Mouse (Mus musculus): ENCODE results near the gene Chd6. TPM values are rescaled to one million over a fixed set of nuclear protein-coding genes. Genes with fewer than 3 reads are reported as not detected.

The Chd6 gene
- total and polyA plus RNA-seq, 3 experiments: 12.2 to 66.8 (median 42.9) TPM

GRCm38 (mm10) chr2:160990339-160991070 is 118.4 kb downstream of the Chd6 start:
- no peak for DNase-seq
- H3K27ac ChIP-seq: peak overlapping the region; percentile 21
- intact Hi-C loops (cut with DNase I): no loop called here
- TF ChIP-seq CTCF (IDR thresholded peaks at IDR 0.05): no peak
- no peak for TF ChIP-seq EP300 (IDR thresholded peaks at IDR 0.05; ENCODE audit: insufficient read depth, low read depth, low read length)
- TF ChIP-seq POLR2A (IDR thresholded peaks at IDR 0.05; ENCODE audit: insufficient read depth, low read depth, low read length): no peak
- peaks cover 18% of the 10 kb centered on the region for H3K36me3 ChIP-seq (ENCODE audit: control insufficient read depth, insufficient read depth, low read length)
- no peak overlapping the region for H3K9ac ChIP-seq (ENCODE audit: low read depth, low read length)
- 38% methylated on average over 6 of the region's 6 CpGs for WGBS
- peaks cover 8% of the 10 kb centered on the region for H3K4me1 ChIP-seq (ENCODE audit: control insufficient read depth, insufficient read depth, low read length)
- H3K4me3 ChIP-seq: no peak overlapping the region
- H3K27me3 ChIP-seq (ENCODE audit: control insufficient read depth, insufficient read depth, low read length): no peaks in the 10 kb centered on the region
- H3K79me2 ChIP-seq (replicated peaks; ENCODE audit: control insufficient read depth, insufficient read depth, low read length): no peaks in the 10 kb centered on the region

GRCm38 (mm10) chr2:160987503-160987902 is 121.4 kb downstream of the Chd6 start:
- Histone ChIP-seq H3K4me1 (ENCODE audit: control insufficient read depth, insufficient read depth, low read length) (peaks cover 8% of the 10 kb centered on the region; the same call in 1 of the 2 replicates), H3K27ac (no peak overlapping the region), H3K36me3 (ENCODE audit: control insufficient read depth, insufficient read depth, low read length) (peaks cover 19% of the 10 kb centered on the region), H3K4me3 (no peak overlapping the region), H3K79me2 (replicated peaks; ENCODE audit: control insufficient read depth, insufficient read depth, low read length) (no peaks in the 10 kb centered on the region), H3K9ac (ENCODE audit: low read depth, low read length) (no peak overlapping the region), H3K27me3 (ENCODE audit: control insufficient read depth, insufficient read depth, low read length) (no peaks in the 10 kb centered on the region)
- DNase-seq: no peak
- no peak for TF ChIP-seq EP300 (IDR thresholded peaks at IDR 0.05; ENCODE audit: insufficient read depth, low read depth, low read length)
- TF ChIP-seq CTCF (IDR thresholded peaks at IDR 0.05): no peak
- TF ChIP-seq POLR2A (IDR thresholded peaks at IDR 0.05; ENCODE audit: insufficient read depth, low read depth, low read length): no peak
- intact Hi-C loops (cut with DNase I): no loop called here

GRCm38 (mm10) chr2:160982636-160983035 is 126.2 kb downstream of the Chd6 start:
- WGBS: 65% methylated on average over 3 of the region's 3 CpGs

GRCm38 (mm10) chr2:160981791-160982190 is 127.1 kb downstream of the Chd6 start:
- WGBS: 76% methylated on average over 6 of the region's 6 CpGs
- DNase-seq: no peak

More at GRCm38 (mm10) chr2:160982636-160983035, 126.2 kb downstream of the Chd6 start:
- intact Hi-C loops (cut with DNase I): no loop called here
- peaks cover 8% of the 10 kb centered on the region for H3K4me1 ChIP-seq (ENCODE audit: control insufficient read depth, insufficient read depth, low read length)
- peaks cover 36% of the 10 kb centered on the region for H3K36me3 ChIP-seq (ENCODE audit: control insufficient read depth, insufficient read depth, low read length)
- H3K4me3 ChIP-seq: peak overlapping the region; percentile 45
- no peaks in the 10 kb centered on the region; the same call in 1 of the 2 replicates for H3K79me2 ChIP-seq (replicated peaks; ENCODE audit: control insufficient read depth, insufficient read depth, low read length)
- H3K9ac ChIP-seq (ENCODE audit: low read depth, low read length): no peak overlapping the region
- H3K27me3 ChIP-seq (ENCODE audit: control insufficient read depth, insufficient read depth, low read length): no peaks in the 10 kb centered on the region
- peak overlapping the region; percentile 82 for H3K27ac ChIP-seq
- TF ChIP-seq CTCF (IDR thresholded peaks at IDR 0.05): no peak
- no peak for TF ChIP-seq POLR2A (IDR thresholded peaks at IDR 0.05; ENCODE audit: insufficient read depth, low read depth, low read length)
- TF ChIP-seq EP300 (IDR thresholded peaks at IDR 0.05; ENCODE audit: insufficient read depth, low read depth, low read length): no peak
- no peak for DNase-seq

GRCm38 (mm10) chr2:160978651-160979050 is 130.2 kb downstream of the Chd6 start:
- Histone ChIP-seq H3K27ac (no peak overlapping the region), H3K36me3 (ENCODE audit: control insufficient read depth, insufficient read depth, low read length) (peaks cover 55% of the 10 kb centered on the region), H3K9ac (ENCODE audit: low read depth, low read length) (no peak overlapping the region), H3K4me1 (ENCODE audit: control insufficient read depth, insufficient read depth, low read length) (peaks cover 10% of the 10 kb centered on the region), H3K4me3 (no peak overlapping the region), H3K79me2 (replicated peaks; ENCODE audit: control insufficient read depth, insufficient read depth, low read length) (no peaks in the 10 kb centered on the region; the same call in 1 of the 2 replicates), H3K27me3 (ENCODE audit: control insufficient read depth, insufficient read depth, low read length) (no peaks in the 10 kb centered on the region)
- no peak for TF ChIP-seq EP300 (IDR thresholded peaks at IDR 0.05; ENCODE audit: insufficient read depth, low read depth, low read length)
- no peak for TF ChIP-seq CTCF (IDR thresholded peaks at IDR 0.05)
- TF ChIP-seq POLR2A (IDR thresholded peaks at IDR 0.05; ENCODE audit: insufficient read depth, low read depth, low read length): no peak
- 71% methylated on average over 1 of the region's 1 CpGs for WGBS
- intact Hi-C loops (cut with DNase I): no loop called here
- DNase-seq: no peak

More at GRCm38 (mm10) chr2:160981791-160982190, 127.1 kb downstream of the Chd6 start:
- Histone ChIP-seq H3K79me2 (replicated peaks; ENCODE audit: control insufficient read depth, insufficient read depth, low read length) (no peaks in the 10 kb centered on the region; the same call in 1 of the 2 replicates), H3K27me3 (ENCODE audit: control insufficient read depth, insufficient read depth, low read length) (no peaks in the 10 kb centered on the region), H3K27ac (peak overlapping the region; percentile 82), H3K4me1 (ENCODE audit: control insufficient read depth, insufficient read depth, low read length) (peaks cover 8% of the 10 kb centered on the region), H3K9ac (ENCODE audit: low read depth, low read length) (peak overlapping the region; percentile 22), H3K4me3 (peak overlapping the region; percentile 45), H3K36me3 (ENCODE audit: control insufficient read depth, insufficient read depth, low read length) (peaks cover 43% of the 10 kb centered on the region)
- TF ChIP-seq POLR2A (IDR thresholded peaks at IDR 0.05; ENCODE audit: insufficient read depth, low read depth, low read length): no peak
- no peak for TF ChIP-seq CTCF (IDR thresholded peaks at IDR 0.05)
- TF ChIP-seq EP300 (IDR thresholded peaks at IDR 0.05; ENCODE audit: insufficient read depth, low read depth, low read length): no peak
- intact Hi-C loops (cut with DNase I): no loop called here

GRCm38 (mm10) chr2:160977248-160977647 is 131.6 kb downstream of the Chd6 start:
- Histone ChIP-seq H3K4me1 (ENCODE audit: control insufficient read depth, insufficient read depth, low read length) (peaks cover 7% of the 10 kb centered on the region), H3K27me3 (ENCODE audit: control insufficient read depth, insufficient read depth, low read length) (no peaks in the 10 kb centered on the region), H3K4me3 (no peak overlapping the region), H3K9ac (ENCODE audit: low read depth, low read length) (no peak overlapping the region), H3K27ac (peak overlapping the region; percentile 3; the same call in 1 of the 2 replicates), H3K36me3 (ENCODE audit: control insufficient read depth, insufficient read depth, low read length) (peaks cover 49% of the 10 kb centered on the region), H3K79me2 (replicated peaks; ENCODE audit: control insufficient read depth, insufficient read depth, low read length) (no peaks in the 10 kb centered on the region; the same call in 1 of the 2 replicates)
- no peak for DNase-seq
- TF ChIP-seq CTCF (IDR thresholded peaks at IDR 0.05) (no peak), EP300 (IDR thresholded peaks at IDR 0.05; ENCODE audit: insufficient read depth, low read depth, low read length) (no peak), POLR2A (IDR thresholded peaks at IDR 0.05; ENCODE audit: insufficient read depth, low read depth, low read length) (no peak)
- intact Hi-C loops (cut with DNase I): no loop called here
- 3% methylated on average over 1 of the region's 1 CpGs for WGBS

Measured in heart, adult 2 months (tissue).